Mouse (Mus musculus): ENCODE results near the gene Dnaja3.
A peak's percentile ranks its signal among the peaks of the same experiment; 100 is the strongest.

Dnaja3 gene

GRCm38 (mm10) chr16:4639831-4640237 lies at the start of gene Dnaja3, which contains the start of gene Vasn:
TSS of gene Dnaja3 (plus strand) at chr16:4639989.
TSS of gene Vasn (plus strand) at chr16:4639941.
- DNase-seq (ENCODE audit: low spot score in 2 of 2): peak; percentile 85 to 88

DNA sequence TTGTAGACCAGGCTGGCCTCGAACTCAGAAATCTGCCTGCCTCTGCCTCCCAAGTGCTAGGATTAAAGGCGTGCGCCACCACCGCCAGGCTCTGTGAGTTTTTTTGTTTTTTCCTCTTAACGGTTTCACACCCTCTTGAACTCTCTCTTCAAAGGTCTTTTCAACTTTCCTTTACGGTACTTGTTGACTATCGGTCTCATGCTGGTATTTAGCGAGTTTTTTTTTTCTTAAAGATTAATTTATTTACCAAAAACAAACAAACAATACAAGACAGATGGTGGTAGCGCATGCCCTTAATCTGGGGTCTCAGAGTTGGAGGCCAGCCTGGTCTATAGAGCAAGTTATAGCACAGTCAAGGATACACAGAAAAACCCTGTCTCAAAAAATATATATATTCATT lies 49.6 kb upstream of the Dnaja3 start:
- DNase-seq (ENCODE audit: low spot score in 2 of 2): no peak

- no peak for DNase-seq (ENCODE audit: low spot score in 2 of 2)
Measured at GRCm38 (mm10) chr16:4592909-4593875, 46.6 kb upstream of the Dnaja3 start.

DNA sequence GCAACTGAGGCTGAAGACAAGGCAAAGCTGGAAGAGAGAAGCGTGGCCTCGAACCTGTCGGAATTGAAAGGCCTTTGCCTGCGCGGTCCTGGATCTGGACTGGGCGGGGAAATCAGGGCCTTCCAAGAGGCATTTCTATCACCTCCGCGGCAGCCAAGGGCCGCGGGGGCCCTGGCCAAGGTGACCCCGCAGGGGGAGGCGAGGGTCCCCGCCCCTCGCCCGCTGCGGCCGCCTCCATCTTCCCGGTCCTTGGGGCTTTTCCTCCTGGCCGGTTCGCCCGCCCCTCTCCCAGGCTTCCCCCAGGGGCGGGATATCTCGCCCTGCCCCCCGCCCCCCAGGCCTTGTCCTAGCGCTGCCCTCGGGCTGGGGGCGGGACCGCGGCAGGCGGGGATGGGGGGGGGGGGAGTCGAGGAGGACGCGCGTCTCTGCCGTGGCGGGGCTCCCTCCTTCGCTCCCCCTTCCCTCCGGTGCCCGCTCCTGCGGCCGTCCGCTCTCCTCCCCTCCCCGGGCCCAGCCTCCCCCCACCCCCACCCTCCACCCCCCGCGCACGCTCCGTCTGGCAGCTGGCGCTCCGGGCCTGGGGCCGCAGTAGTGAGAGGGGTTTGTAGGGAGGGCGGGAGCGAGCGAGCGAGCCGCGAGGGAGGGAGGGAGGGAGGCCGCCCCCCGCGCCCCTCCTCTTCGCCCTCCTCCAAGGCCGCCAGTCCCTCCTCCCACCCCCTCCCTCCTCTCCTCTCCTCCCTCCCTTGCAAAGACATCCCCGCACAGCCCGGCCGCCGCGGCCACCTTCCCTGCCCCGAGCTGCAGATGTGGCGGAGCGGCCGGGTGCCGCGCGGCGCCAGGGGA lies 45.6 kb upstream of the Dnaja3 start, which contains the start of gene Glis2:
Glis2 (plus strand) TSS at position 743 of the 843 bp plus-strand sequence.
- DNase-seq (ENCODE audit: low spot score in 2 of 2): no peak

- no peak for DNase-seq (ENCODE audit: low spot score in 2 of 2)
Measured at GRCm38 (mm10) chr16:4594814-4595526, 44.8 kb upstream of the Dnaja3 start.

GRCm38 (mm10) chr16:4595527-4595963 lies 44.2 kb upstream of the Dnaja3 start:
- no peak for DNase-seq (ENCODE audit: low spot score in 2 of 2)

- no peak for DNase-seq (ENCODE audit: low spot score in 2 of 2)
Measured at GRCm38 (mm10) chr16:4596141-4596728, 43.6 kb upstream of the Dnaja3 start.

DNA sequence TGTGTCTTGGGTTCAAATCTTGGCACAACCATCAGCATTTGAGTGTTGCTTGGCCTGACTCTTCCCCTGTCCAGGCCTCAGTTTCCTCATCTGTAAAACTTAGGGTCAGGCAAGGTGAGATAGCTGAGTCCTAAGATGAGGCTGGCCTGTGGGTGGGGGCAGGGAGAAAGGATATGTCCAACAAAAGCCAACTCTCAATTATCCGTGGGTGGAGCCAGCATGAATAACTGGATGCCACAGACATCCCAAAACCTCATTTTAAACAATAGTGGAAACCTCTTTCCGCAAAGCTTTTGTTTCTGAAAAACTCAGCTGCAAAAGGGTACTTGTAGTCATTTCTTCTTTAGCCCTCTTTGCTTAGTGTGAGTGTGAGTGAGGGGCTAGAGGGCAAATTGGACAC lies 43.0 kb upstream of the Dnaja3 start:
- DNase-seq (ENCODE audit: low spot score in 2 of 2): no peak

DNA sequence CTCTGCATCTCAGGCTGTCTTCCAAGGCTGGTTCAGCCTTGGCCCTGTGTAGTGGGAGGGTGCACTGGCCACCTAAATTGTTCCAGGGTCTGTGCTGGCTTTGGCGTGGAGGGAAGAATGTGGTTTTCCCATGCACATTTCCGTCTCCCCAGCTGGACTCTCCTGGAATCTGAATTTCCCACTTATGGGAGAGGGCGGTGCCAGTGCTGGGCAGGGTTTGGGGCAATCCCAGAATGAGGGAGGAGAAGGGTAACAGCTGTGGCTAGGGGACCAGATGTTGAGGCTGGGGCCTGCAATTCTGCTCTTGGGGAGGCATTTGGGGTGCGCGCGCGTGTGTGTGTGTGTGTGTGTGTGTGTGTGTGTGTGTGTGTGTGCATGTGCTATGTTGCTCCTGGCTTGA lies 42.5 kb upstream of the Dnaja3 start:
- no peak for DNase-seq (ENCODE audit: low spot score in 2 of 2)

GRCm38 (mm10) chr16:4598041-4598440 lies 41.7 kb upstream of the Dnaja3 start:
- no peak for DNase-seq (ENCODE audit: low spot score in 2 of 2)

- no peak for DNase-seq (ENCODE audit: low spot score in 2 of 2)
Measured at GRCm38 (mm10) chr16:4598891-4599543, 40.8 kb upstream of the Dnaja3 start.

GRCm38 (mm10) chr16:4599616-4600015 lies 40.2 kb upstream of the Dnaja3 start:
- DNase-seq (ENCODE audit: low spot score in 2 of 2): no peak

DNA sequence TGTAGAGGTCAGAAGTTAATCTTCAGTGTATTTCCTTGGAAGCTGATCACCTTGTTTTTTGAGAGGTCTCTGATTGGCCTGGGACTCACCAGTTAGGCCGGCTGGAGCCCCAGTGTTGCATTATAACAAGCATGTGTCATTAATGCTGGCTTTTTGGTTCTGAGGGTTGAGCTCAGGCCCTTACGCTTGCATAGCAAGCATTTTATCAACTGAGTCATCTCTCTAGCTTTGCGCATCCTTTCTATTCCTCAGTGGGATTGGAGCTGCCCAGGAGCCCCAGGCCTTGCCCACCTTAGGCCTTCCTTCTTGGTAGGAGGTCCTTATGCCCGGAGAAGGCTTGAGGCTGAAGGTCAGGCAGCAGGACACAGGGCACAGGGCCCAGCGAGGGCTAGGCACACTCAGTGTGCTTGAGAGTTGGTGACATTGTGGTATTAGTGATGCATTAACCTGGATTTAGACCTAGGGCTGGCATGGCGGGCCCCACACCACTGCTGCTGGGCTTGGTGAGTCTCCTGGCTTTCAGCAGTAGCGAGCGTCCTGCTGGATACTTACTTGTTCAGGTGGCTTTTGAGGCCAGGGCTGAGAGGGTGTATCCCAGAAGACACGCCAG lies 39.0 kb upstream of the Dnaja3 start:
- no peak for DNase-seq (ENCODE audit: low spot score in 2 of 2)

GRCm38 (mm10) chr16:4602189-4602588 lies 37.6 kb upstream of the Dnaja3 start:
- no peak for DNase-seq (ENCODE audit: low spot score in 2 of 2)

DNA sequence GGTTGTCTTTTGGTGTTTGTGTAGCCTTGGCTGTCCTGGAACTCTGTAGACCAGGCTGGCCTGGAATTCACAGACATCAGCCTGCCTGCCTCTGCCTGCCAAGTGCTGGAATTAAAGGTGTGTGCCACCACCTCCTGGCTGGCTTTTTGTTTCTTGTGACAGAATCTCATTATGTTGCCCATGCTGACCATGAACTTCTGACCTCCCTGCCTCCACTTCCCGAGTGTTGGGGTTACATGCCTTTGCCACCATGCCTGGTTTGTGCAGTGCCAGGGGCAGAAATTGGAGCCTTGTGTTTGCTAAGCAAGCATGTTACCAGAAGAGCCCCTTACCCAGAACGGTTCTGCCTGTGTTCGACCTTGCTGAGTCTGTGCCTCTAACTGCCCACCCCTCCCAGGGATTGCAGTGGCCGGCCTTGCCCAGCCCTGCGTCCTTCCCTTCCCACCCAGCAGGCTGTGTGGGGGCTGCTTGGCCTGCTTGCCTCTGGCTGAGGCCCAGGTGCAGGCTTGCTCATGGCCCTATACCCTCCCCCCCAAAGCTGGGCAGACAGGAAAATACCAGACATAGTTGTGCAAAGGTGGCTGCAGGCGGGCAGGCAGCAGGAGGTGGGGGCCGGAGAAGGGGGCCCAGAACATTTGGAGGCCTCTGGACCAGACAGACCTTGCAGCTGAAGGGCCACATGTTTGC lies 36.9 kb upstream of the Dnaja3 start:
- DNase-seq (ENCODE audit: low spot score in 2 of 2): no peak

GRCm38 (mm10) chr16:4603453-4603837 lies 36.3 kb upstream of the Dnaja3 start:
- DNase-seq (ENCODE audit: low spot score in 2 of 2): no peak

DNA sequence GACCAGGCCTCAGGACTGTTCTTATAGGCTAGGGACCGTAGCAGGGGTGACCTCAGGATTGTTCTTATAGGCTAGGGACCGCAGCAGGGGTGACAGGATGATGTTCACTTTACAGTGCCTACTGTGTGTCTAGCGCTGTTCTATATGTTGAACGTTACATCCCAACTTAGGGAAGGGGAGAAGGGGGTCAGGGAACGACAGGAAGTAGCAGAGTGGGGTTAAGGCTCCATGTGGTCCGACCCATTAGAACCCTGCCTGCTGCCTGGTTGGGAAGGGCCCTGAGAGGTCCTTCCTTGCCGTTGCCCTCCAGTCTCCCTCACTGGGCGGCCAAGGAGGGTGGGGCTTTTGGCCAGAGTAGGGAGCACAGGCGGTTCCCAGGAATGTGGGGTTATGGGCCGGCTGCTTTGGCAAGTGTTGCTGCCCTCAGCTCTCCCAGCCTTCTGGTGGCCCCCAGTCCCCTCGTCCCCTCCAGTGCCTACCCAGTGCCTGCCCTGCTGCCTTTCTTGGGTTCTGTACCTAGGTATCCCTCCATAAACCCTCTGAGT lies 35.4 kb upstream of the Dnaja3 start:
- no peak for DNase-seq (ENCODE audit: low spot score in 2 of 2)

GRCm38 (mm10) chr16:4605514-4606131 lies 34.2 kb upstream of the Dnaja3 start:
- no peak for DNase-seq (ENCODE audit: low spot score in 2 of 2)
